Mouse (Mus musculus): ENCODE measurements around the gene Gadd45a.
A peak's percentile ranks its signal among the peaks of the same experiment; 100 is the strongest.
"Not testable (repeated sequence)": the region's sequence is repeated elsewhere in the genome, so short reads cannot be mapped to it uniquely, and the experiment has no call there.

Gadd45a gene

DNA sequence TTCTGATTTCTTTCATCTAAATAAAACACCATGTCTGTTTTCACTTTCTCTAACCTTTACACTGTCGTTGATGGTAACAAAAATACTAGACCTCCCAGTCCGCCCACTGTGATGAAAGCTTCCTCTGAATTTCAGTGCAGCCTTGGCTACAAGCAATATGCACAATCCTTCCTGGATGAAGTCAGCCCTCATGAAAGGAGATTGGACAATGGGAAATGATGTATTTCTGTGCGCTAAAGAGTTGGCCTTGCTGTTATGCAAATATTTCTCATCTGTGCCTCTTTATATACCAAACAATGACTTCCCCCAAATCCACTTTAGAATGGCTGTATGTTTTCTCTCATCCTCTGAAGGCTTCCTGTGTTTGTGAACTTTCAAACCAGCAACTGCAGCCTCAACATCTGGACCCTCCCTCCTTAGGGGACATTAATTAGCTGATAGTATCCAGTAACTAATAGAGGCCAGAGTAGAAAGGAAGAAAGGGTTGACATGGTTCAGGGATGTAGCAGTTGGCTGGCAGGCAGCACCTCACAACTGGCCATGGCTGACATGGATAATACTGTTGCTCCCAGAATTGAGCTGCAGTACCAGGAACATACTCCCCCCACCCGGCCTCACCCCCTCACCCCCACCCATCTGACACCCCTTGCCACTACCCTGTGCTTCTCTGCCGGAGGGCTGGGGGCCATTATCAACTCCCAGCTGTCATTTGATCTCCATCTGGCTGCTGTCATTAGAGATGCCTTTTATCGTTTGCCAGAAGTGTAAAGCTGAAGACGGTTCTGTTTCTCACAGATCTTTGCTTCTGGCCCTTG, 11.8 kb upstream of the Gadd45a start:
- DNase-seq (ENCODE audit: low spot score): no peak

- no peak for DNase-seq (ENCODE audit: low spot score)
These were observed 10.9 kb upstream of the Gadd45a start for GRCm38 (mm10) chr6:67048052-67048691.

GRCm38 (mm10) chr6:67046937-67047336, 9.7 kb upstream of the Gadd45a start:
- no peak for DNase-seq (ENCODE audit: low spot score)

- no peak for DNase-seq (ENCODE audit: low spot score)
These were observed 8.2 kb upstream of the Gadd45a start for GRCm38 (mm10) chr6:67045424-67045823.

DNA sequence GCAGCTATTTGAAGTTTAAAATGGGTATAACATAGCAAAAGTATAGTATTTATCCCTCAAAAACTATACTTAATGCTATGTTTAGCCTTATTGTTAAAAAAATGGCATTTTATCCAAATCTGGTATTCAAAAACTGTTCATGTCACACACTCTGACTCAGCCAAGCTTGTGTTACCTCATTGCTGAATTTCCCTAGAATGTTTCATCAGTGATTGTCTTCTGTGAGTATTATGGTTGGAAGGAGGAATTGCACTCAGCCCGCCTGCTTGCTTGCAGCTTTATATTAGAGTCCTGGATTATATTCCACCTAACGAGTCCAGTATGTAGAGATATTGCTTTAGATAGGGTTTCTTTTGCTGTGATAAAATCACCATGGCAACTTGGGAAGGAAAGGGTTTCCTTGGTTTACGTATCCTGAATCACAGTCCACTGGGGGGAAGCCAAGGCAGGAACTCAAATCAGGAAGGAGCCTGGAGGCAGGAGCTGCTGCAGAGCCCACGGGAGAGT, 3.7 kb upstream of the Gadd45a start:
- DNase-seq (ENCODE audit: low spot score): no peak

GRCm38 (mm10) chr6:67038964-67039363, 1.7 kb upstream of the Gadd45a start:
- DNase-seq (ENCODE audit: low spot score): no peak

GRCm38 (mm10) chr6:67036356-67036811, 873 bp downstream of the Gadd45a start:
- DNase-seq (ENCODE audit: low spot score): peak; percentile 78

GRCm38 (mm10) chr6:67035388-67036299, 1.6 kb downstream of the Gadd45a start:
- DNase-seq (ENCODE audit: low spot score): no peak

GRCm38 (mm10) chr6:67034331-67035130, 2.7 kb downstream of the Gadd45a start:
- DNase-seq (ENCODE audit: low spot score): no peak

DNA sequence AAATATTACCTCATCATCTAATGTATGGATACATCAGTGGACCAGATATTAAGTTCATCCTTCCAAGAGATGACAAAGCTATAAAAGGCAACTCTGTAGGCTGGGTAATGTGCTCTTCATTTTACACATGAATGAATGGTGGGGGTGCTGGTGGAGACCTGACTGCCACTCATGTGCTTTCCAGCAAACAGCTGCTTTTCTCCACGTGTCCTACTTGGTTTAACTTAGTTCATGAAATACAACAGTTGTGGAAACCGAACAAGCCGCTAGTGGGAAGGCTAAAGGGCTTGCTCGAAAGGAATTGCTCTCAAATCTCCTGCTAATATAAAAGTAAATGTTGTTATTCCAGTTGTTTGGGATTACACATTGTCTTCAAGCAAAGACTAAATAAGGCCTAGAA, 3.7 kb downstream of the Gadd45a start:
- DNase-seq (ENCODE audit: low spot score): no peak

GRCm38 (mm10) chr6:67032972-67033371, 4.3 kb downstream of the Gadd45a start:
- DNase-seq (ENCODE audit: low spot score): not testable (repeated sequence)

DNA sequence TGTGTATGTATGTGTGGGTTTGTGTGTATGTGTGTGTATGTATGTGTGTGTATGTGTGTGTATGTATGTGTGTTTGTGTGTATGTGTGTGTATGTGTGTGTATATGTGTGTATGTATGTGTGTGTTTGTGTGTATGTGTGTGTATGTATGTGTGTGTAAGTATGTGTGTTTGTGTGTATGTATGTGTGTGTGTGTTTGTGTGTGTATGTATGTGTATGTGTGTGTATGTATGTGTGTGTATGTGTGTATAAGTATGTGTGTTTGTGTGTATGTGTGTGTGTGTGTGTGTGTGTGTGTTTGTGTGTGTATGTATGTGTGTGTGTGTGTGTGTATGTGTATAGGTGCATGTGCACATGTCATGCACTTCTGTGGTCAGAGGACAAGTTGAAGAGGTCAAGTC, 4.7 kb downstream of the Gadd45a start:
- not testable (repeated sequence) for DNase-seq (ENCODE audit: low spot score)

DNA sequence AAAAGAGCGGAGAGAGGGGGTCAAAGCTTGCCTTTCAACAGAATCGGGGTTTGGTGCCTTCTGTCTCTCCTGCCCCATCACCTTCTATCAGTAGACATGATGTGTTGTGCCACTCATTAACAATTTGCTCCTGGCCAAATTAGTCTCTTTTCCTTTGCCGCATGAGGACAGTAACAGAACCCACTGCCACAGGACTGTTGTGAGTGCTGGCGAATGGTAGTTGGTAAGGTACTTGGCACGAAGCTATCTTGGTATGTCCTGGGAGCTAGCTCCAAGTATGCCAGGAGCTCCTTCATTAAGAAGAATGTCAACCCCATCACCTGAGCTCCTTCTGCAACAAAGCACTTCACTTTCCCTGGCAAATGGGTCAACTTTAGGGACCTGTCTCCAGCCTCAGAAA, 6.4 kb downstream of the Gadd45a start:
- no peak for DNase-seq (ENCODE audit: low spot score)

- no peak for DNase-seq (ENCODE audit: low spot score)
These were observed 6.8 kb downstream of the Gadd45a start for GRCm38 (mm10) chr6:67030416-67030815.

DNA sequence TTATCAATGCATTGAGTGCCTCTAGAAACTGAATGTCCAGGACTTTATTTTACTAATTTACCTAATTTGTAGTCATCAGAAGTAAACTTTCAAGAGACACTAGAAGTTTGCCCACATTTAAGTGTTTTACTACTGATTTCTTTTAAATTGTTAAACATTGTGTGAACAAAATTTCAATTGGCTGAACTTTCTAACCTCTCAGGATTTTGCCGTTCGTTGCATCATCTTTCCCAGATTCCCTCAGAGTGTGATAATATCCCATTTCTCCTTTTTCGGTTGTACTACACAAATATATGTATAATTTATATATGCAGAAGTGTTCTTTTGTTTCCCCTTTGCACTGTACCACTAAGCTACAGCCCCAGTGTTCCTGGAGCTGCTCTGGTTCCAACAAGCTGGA, 7.3 kb downstream of the Gadd45a start:
- DNase-seq (ENCODE audit: low spot score): no peak

- DNase-seq (ENCODE audit: low spot score): no peak
These were observed 7.8 kb downstream of the Gadd45a start for GRCm38 (mm10) chr6:67029312-67029950.

DNA sequence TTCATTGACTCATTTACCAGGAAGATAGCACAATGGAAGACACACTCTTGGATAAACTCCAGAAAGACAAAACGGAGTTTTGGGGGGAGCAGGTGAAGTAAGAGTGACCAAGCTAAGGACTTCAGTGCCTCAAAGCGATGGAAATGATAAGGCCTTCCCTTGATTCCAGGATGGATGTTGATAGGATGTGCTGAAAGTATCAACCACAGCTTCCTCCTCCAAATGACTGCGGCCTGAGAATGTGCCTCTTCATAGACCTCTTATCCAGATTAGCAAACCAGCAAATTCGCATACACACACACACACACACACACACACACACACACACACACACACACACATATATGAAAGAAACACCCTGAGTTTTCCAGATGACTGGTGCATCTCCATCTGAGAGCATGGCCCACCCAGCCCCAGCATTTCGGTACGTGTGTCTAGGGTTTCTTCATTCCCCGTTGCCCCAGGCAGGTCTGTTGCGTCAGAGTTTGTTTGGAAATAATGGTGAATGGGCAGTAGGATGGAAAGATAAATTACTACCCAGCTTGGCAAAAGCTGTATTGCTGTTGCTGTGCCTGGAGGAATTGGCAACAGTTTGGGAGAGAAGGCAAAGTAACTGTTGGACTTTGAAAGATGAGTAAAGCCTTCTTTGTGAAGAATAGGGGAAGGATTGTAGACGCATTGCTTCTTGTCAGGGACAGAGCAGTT, 9.7 kb downstream of the Gadd45a start:
- DNase-seq (ENCODE audit: low spot score): no peak

- no peak for DNase-seq (ENCODE audit: low spot score)
These were observed 10.6 kb downstream of the Gadd45a start for GRCm38 (mm10) chr6:67026661-67027060.

- DNase-seq (ENCODE audit: low spot score): no peak
These were observed 13.5 kb downstream of the Gadd45a start for GRCm38 (mm10) chr6:67023729-67024128.

GRCm38 (mm10) chr6:67021308-67021707, 15.9 kb downstream of the Gadd45a start:
- no peak for DNase-seq (ENCODE audit: low spot score)

Data from ovary, postnatal 14 days (tissue).